Mouse (Mus musculus): ENCODE data around the gene Tle4. TPM values are rescaled to one million over a fixed set of nuclear protein-coding genes. Genes with fewer than 3 reads are reported as not detected.

Tle4 gene
- total RNA-seq, 1 experiment from 2014 or later, result 41.7 TPM

- no peak for ATAC-seq (ENCODE audit: extremely low read depth, insufficient number of reproducible peaks, low FRiP score, poor library complexity, severe bottlenecking)
Measured at GRCm38 (mm10) chr19:14543305-14543704, 54.5 kb downstream of the Tle4 start.

- no peak for ATAC-seq (ENCODE audit: extremely low read depth, insufficient number of reproducible peaks, low FRiP score, poor library complexity, severe bottlenecking)
Measured at GRCm38 (mm10) chr19:14540678-14541077, 57.2 kb downstream of the Tle4 start.

DNA sequence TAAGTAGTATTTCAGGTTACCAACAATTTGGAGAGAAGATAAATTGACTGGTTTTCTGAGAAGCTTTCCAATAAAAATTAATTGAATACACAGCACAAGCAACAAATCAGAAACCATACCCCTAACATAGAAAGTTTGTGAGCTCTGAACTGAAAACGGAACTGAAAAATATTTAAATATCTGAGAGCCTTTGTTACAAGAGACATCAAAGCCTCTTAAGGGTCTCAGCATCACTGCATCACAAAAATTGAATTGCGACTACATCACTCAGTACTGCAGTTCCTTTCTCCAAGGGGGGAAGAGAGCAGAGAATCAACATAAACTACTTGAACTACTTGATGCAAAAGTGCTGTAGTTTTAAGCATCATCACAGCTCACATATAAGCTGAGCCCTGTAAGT lies 61.2 kb downstream of the Tle4 start:
- no peak for ATAC-seq (ENCODE audit: extremely low read depth, insufficient number of reproducible peaks, low FRiP score, poor library complexity, severe bottlenecking)

GRCm38 (mm10) chr19:14534447-14534846 lies 63.4 kb downstream of the Tle4 start:
- no peak for ATAC-seq (ENCODE audit: extremely low read depth, insufficient number of reproducible peaks, low FRiP score, poor library complexity, severe bottlenecking)

DNA sequence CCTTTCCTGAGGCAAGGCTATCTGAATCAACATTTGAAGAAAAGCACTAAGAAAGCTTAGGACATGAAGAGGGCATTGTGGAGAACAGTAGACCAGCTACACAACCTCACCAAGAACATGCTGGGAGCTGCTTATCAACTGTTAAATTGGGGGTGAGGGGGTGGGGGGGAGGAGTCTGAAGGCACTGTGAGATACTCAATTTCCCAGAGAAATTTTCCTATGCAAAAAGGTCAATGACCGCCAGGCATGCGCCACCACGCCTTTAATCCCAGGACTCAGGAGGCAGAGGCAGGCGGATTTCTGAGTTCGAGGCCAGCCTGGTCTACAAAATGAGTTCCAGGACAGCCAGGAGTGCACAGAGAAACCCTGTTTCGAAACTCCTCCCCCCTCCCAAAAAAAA lies 65.0 kb downstream of the Tle4 start:
- no peak for ATAC-seq (ENCODE audit: extremely low read depth, insufficient number of reproducible peaks, low FRiP score, poor library complexity, severe bottlenecking)

DNA sequence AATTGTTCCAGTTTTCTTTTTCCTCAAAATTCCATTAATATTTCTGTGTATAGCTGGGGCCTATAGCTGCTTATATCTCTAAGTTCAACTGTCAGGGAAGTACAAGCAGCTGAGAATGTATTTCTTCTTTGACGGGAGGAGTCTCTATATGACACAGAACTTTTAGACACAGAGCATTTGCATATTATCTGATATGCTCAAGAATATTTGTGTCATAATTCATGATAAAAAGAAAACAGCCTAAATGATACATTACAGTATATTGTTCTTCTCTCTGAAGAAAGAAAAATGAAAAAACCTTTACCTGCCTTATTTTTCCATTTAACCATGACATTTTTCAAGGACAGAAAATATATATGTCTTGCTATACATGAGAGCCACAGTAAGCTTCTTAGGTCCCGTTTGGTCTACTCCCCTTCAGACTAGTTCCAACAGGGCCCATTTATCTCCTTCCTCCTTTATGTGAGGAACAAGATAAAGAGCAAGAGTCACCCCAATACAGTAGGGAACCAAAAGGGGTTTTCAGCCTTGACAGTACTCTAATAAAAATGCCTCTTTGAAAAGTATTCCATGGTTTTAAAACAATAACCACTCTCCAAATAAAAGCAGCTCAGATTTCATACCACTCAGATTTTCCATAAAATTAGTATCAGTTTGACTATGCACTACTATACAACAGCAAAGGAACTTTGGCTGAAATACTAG lies 77.6 kb downstream of the Tle4 start:
- no peak for ATAC-seq (ENCODE audit: extremely low read depth, insufficient number of reproducible peaks, low FRiP score, poor library complexity, severe bottlenecking)

- ATAC-seq (ENCODE audit: extremely low read depth, insufficient number of reproducible peaks, low FRiP score, poor library complexity, severe bottlenecking), result no peak
Measured at GRCm38 (mm10) chr19:14519186-14519585, 78.7 kb downstream of the Tle4 start.

DNA sequence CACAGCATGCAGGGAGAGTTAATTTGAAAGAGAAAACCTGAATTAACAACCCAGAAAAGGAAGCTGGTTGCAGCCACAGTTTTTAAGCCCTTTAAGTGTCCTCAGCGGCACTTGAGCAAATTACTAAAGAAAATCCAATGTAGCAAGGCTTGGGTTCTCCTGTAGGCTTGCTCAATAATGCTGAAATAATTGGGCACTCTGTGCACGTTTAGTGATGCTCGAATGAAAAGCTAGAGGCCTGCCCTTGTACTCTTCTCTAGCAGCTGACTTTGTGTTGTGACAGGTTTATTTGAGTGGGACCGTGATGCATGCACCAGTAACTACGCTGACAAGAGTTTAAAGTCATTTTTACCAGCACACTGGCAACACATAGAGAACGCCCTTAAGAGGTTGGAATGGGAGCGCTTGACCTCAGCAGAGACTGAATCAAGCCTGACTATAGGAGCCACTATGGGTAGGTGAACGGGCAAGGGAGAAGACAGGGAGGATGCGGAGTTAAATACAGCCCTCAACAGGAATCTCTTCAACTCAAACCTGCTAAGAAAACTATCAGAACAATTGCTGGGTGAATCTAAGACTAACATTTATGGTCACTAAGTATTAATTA lies 79.3 kb downstream of the Tle4 start:
- no peak for ATAC-seq (ENCODE audit: extremely low read depth, insufficient number of reproducible peaks, low FRiP score, poor library complexity, severe bottlenecking)

DNA sequence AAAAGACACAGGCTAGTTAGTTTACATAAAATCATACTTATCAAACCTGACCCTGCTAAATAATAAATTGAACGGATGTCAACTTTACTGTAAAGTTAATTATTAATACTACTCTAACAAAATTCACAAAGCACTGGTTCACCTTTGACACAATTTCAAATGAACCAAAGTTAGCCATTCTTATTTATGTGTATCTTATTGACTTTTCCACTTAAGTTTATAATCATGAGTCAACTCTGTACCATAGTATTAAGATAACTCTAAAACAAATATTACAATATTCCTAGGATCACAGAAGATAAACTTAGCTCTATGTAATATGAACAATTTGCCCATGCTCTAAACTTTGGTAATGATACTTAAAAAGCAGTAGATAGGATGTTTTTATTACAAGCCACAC lies 81.4 kb downstream of the Tle4 start:
- no peak for ATAC-seq (ENCODE audit: extremely low read depth, insufficient number of reproducible peaks, low FRiP score, poor library complexity, severe bottlenecking)

DNA sequence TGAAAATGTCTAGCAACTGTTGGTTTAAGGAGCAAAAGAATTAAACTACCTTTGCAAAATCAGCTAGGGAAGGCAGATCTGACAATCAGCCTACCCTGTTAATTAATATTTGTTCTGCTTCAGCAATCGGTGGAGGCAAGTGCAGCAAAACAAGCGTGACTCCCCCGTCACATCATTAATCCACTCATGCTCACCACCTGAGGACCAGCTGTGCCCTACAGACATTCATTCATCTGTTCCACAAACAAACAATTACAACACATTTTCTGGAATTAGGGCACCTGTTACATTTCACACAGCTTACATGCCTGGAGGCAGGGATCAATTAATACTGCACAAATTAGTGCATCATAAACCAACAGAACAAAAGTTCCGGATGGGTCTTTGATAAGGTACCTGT lies 89.0 kb downstream of the Tle4 start:
- no peak for ATAC-seq (ENCODE audit: extremely low read depth, insufficient number of reproducible peaks, low FRiP score, poor library complexity, severe bottlenecking)

DNA sequence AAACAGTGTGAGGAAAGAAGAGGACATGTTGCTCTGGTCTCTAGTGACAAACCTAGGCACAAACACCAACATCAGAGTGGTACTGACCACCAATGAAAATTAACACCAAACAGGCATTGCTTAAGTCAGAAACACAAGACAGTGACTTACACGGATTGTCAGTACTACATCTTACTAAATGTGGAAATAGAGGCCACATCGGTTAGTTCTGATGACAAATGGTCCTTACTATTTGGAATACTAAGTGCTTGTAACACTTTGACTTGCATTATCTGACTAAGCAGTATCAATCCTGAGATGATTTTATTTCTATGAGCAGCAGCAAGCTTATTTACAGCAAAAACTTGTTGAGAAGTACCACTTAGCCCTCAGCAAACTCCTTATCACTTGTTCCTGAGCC lies 89.9 kb downstream of the Tle4 start:
- ATAC-seq (ENCODE audit: extremely low read depth, insufficient number of reproducible peaks, low FRiP score, poor library complexity, severe bottlenecking), result no peak

DNA sequence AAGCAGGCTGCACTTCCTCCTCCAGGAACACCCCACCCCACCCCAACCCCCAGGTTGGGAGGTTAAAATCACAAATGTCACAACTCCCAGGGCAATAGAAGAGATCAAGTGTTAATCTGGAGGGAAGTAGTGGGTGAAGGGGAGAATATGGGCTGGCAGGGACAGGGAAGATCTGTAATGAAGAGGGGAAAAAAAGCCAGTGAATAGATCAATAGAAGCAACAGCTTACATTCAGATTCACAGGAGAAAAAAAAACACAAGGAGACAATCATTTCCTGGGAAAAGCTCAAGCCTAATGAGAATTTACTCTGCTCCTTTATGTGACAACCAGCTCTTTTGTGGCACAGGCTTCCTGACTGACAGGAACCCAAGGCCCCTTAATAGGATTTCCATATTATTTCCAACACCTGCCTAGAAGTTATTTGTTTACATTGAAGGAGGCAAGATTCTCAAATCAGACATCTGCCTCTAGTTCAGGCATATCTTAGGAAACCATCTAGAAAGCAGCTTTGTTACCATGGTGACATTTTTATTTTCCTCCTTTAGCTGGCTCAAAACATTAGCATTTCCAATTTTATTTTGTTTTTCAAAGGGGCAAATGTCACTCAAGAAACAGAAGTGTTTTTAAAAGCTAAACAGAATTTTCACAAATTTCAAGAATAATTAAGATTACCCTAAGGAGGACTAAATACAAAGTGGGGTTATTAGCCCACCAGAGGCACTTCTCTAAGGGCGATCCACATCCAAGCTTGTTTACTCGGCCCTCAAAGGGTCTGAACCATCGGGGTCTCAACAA lies 90.8 kb downstream of the Tle4 start:
- ATAC-seq (ENCODE audit: extremely low read depth, insufficient number of reproducible peaks, low FRiP score, poor library complexity, severe bottlenecking), result no peak

DNA sequence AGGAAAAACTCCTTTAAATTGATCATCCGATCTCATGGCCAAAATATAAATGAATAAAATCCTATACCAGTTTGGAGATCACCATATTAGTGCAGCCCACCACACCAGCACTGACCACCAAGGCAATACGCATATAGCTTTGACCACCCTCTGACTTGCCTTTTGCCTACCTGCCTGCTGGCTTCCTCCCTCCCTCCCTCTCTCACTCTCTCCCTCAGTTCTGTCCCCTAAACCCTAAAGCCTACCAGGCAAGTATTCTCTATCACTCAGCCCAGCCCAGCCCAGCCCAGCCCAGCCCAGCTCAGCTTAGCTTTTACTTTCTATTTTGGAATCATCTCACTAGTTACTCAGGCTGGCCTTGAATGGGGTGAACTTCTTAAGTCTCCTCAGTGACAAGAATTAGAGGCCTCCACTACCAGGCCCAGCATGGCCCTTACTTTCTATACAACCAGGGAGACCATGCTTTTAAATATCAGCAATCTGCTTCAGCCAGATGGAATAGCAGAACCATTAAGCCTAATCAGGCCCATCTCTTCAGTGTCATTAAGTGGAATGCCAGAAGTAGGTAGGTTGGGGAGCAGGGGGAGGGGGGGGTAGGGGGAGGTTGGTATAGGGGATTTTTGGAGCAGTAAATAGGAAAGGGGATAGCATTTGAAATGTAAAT lies 91.8 kb downstream of the Tle4 start:
- no peak for ATAC-seq (ENCODE audit: extremely low read depth, insufficient number of reproducible peaks, low FRiP score, poor library complexity, severe bottlenecking)

- ATAC-seq (ENCODE audit: extremely low read depth, insufficient number of reproducible peaks, low FRiP score, poor library complexity, severe bottlenecking), result no peak
Measured at GRCm38 (mm10) chr19:14505401-14505800, 92.5 kb downstream of the Tle4 start.

DNA sequence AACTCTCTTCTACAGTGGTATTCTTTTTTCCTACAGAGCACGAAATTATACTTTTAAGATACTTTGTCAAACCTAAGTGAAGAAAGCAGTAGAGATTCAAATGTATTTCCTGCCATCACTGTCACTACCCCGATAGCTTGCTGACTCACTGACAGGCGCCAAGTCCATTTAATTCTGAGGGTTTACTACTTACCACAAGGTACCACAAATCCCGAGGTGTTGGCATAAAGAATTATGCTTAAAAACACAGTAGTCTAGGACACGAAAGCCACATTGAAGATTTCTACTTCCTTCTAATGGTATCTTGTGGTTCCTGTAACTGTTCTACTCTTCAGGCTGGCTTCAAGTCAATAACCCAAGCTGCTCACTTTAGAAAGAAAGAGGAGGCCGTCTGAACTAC lies 94.0 kb downstream of the Tle4 start:
- ATAC-seq (ENCODE audit: extremely low read depth, insufficient number of reproducible peaks, low FRiP score, poor library complexity, severe bottlenecking), result no peak

DNA sequence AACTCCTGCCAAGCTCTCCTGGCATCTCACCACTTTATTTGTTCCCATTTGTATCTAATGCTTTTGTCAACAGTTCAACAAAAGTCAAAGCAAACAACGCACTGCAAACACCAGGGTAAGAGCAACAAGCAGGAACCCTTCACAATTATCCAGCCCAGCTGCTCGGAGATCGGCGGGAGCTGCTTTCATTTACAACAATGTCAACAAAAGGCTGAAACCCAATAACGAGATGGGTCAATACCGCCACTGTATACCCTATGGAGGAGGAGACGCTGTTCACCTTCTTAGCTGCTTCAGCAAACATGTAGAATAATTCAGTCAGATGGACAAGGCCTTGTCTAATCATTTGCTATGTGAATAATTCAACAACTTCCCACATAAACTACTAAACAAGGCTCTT lies 95.6 kb downstream of the Tle4 start:
- ATAC-seq (ENCODE audit: extremely low read depth, insufficient number of reproducible peaks, low FRiP score, poor library complexity, severe bottlenecking), result no peak

DNA sequence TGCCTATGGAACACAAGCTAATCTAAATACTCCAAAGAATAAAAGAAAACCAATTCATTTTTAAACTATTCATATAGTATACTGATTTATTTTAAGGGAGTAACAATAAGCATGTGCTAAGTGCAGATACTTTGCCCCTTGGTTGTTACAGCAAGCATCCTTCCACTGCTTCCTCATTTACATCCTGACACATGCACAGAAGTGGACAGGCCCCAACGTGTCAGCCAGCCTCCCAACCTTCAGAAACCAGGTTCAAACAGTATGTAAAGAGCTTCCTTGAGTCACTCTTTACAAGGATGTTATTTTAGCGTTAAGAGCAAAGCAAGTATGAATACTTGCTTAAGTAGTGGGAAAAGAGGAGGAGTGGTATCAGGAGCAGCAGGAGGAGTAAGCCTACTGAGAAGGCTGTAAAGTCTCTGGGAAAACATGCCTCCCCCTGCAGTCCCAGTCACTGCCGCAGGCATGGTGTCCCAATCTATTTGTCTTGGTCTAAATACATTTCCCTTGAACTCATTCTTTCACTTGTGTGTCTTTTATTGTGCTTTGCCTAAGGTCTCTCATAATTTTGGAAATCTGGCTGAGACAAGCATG lies 97.9 kb downstream of the Tle4 start:
- ATAC-seq (ENCODE audit: extremely low read depth, insufficient number of reproducible peaks, low FRiP score, poor library complexity, severe bottlenecking), result no peak

GRCm38 (mm10) chr19:14493047-14493446 lies 104.8 kb downstream of the Tle4 start:
- ATAC-seq (ENCODE audit: extremely low read depth, insufficient number of reproducible peaks, low FRiP score, poor library complexity, severe bottlenecking), result no peak

- no peak for ATAC-seq (ENCODE audit: extremely low read depth, insufficient number of reproducible peaks, low FRiP score, poor library complexity, severe bottlenecking)
Measured at GRCm38 (mm10) chr19:14487180-14487579, 110.7 kb downstream of the Tle4 start.
